Mouse (Mus musculus): ENCODE measurements around the gene Cpm. TPM values are rescaled to one million over a fixed set of nuclear protein-coding genes. Genes with fewer than 3 reads are reported as not detected.
A peak's percentile ranks its signal among the peaks of the same experiment; 100 is the strongest.
"Not testable (repeated sequence)": the region's sequence is repeated elsewhere in the genome, so short reads cannot be mapped to it uniquely, and the experiment has no call there.

Cpm gene
- polyA plus RNA-seq, 1 experiment = 3.9 TPM

GRCm38 (mm10) chr10:117593041-117593570 is 36.2 kb upstream of the Cpm start:
- DNase-seq (ENCODE audit: extremely low spot score in 1 of 2, low spot score in 1 of 2) = no peak

DNA sequence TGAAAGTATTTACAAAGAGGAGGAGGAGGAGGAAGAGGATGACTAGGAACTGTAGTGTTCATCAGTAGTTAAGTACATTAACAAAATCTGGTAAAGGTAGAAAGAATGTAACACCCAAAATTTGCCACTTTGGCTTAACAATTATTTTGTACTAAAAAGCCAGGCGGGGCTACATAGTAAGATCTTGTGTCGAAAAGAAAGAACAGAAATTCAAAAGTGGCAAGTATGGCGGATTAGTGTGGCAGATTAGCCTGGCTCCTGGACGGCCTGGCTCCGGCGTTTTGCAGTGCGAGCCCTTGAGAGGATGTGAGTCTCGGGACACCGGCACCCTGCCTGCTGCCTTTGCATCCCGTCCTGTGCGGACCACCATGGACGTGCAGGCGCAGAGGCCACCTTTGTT is 35.4 kb upstream of the Cpm start:
- DNase-seq (ENCODE audit: extremely low spot score in 1 of 2, low spot score in 1 of 2) = no peak

DNA sequence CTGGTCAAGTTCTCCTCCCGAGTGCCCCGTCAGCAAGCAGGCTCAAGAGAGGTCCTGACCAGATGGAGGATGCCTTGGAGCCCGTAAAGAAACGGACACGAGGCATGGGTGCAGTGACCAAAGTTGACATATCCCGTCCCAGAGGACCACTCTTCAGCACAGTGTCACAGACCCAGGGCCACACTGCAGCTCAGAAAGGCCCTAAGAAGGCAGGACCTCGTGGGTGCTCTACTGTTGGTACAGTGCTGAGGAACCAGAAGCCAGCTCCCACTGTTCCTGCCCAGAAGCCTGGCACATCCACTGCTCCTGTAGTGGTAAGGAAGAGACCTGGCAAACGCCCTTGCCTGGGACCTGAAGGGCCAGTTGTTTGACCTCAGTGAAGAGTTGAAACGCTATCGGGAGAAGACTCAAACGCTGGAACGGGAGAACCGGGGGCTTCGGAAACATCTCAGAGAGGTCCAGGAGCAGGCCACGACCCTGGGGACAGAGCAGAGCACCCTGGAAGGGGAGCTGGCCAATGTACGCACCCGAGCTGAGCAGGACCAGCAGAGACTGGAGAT is 34.9 kb upstream of the Cpm start:
- DNase-seq (ENCODE audit: extremely low spot score in 1 of 2, low spot score in 1 of 2) = no peak

- DNase-seq (ENCODE audit: extremely low spot score in 1 of 2, low spot score in 1 of 2) = no peak
Measured at GRCm38 (mm10) chr10:117594913-117595312, 34.4 kb upstream of the Cpm start.

DNA sequence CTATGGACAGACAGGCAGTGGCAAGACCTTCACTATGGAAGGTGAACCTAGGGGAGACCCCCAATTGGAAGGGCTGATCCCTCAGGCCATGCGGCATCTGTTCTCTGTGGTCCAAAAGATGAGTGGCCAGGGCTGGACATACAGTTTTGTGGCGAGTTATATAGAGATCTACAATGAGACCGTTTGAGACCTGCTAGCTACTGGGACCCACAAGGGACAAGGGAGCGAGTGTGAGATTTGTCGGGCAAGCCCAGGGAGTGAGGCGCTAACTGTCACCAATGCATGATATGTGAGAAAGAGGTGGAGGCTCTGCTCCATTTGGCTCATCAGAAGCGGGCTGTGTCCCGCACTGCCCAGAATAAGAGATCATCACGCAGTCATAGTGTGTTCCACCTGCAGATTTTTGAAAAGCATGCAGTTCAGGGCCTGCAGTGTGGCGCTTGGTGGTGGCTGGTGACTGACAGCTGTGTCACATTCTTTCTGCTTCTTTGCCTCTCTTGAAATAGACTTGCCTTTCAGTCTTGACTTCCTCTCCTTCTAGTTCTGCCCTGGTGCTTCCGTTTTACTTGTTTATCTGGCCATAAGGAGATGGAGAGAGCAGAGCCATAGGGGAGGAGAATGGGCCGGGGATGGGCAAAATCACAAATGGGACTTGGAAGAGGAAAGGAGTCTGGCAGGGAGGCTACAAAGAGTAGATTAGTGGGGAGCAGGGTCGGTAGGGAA is 33.7 kb upstream of the Cpm start:
- no peak for DNase-seq (ENCODE audit: extremely low spot score in 1 of 2, low spot score in 1 of 2)

DNA sequence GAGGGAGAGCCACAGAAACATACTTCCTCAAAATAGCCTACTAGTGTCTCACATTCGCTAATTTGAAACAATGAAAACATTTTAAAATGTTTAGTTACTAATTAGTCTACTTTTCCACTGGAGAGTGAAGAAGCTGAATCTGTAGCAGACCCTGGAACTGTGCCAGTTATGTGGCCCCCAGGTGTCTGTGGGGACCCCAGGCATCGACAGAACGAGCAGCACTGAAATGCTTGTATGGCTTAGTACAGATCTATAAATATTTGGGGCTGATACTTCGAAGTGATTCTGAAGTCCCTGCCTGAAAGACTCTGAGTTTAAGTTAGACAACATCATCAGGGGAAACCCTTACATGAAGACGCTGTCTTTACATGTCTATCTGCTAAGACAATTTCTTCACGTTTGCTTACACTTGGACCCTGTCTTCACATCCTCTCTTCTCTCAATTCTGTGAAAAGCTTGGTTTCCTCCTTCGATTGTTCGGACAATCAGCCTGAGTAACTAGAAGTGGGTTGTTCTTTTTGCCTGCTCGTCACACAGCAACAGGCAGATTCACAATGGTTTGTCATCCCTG is 33.0 kb upstream of the Cpm start:
- DNase-seq (ENCODE audit: extremely low spot score in 1 of 2, low spot score in 1 of 2) = no peak

DNA sequence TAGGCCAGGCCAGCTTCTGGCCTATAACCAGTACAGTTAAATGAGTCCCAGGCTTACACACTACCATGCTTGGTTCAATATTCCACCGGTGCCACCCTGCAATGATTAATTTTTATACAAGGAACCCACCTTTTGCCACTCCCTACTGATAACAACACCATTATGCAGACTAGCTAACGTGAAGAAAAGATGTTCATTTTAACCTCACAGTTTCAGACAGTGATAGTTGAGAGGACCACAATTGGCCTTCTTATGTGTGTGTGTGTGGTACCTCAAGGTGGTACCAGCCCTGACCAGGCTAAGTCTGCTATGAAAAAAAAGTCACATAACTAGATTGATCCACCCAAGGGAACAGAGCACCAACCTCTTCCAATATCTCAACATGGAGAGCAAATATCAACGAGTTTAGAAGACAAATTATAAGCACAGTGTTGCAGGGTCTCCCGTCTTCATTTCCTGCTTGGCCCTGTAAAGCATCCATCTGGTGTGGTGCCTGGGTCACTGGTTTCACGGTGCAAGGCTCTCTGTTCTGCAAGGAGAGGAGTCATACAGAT is 32.5 kb upstream of the Cpm start:
- DNase-seq (ENCODE audit: extremely low spot score in 1 of 2, low spot score in 1 of 2) = no peak

DNA sequence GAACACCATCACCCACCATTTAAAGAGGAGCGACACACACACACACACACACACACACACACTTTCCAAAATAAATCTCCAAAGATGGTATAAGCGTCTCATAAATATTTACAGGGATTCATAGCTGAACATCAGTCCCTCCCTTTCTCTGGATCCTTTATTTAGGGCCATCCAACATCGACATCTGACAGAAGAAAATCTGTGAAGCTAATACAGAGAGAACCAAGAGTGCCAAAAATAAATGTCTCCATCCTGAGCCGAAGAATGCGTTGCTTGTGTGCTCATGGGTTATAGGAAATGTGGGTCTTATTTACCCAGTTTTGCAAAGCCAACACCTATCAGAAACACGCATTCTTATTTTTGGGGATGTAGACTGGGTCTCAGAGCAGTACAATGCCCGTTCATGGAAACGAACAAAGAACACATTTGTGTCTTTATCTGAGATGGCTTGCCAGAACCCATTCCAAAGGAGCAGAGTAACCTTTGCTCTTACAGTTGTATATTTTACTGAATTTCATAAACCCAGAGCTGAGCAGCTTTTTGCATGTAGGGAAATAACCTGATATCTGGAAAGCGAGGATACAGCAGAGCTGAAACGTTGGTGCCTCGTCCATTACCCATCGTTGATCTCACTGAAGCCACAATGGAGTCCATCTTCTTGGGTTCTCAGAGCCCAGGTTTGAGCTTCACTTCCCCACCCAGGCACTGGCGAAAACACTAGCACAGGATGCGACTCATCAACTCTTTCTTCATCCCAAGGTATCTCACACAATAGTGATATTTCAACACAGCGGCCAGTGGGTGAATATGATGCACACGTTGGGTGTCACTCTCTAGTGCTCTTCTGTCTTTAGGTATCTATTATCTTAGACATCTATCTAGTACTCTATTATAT is 31.7 kb upstream of the Cpm start:
- DNase-seq (ENCODE audit: extremely low spot score in 1 of 2, low spot score in 1 of 2) = not testable (repeated sequence)

- DNase-seq (ENCODE audit: extremely low spot score in 1 of 2, low spot score in 1 of 2) = no peak
Measured at GRCm38 (mm10) chr10:117598266-117598950, 30.9 kb upstream of the Cpm start.

- not testable (repeated sequence) for DNase-seq (ENCODE audit: extremely low spot score in 1 of 2, low spot score in 1 of 2)
Measured at GRCm38 (mm10) chr10:117598951-117599572, 30.2 kb upstream of the Cpm start.

DNA sequence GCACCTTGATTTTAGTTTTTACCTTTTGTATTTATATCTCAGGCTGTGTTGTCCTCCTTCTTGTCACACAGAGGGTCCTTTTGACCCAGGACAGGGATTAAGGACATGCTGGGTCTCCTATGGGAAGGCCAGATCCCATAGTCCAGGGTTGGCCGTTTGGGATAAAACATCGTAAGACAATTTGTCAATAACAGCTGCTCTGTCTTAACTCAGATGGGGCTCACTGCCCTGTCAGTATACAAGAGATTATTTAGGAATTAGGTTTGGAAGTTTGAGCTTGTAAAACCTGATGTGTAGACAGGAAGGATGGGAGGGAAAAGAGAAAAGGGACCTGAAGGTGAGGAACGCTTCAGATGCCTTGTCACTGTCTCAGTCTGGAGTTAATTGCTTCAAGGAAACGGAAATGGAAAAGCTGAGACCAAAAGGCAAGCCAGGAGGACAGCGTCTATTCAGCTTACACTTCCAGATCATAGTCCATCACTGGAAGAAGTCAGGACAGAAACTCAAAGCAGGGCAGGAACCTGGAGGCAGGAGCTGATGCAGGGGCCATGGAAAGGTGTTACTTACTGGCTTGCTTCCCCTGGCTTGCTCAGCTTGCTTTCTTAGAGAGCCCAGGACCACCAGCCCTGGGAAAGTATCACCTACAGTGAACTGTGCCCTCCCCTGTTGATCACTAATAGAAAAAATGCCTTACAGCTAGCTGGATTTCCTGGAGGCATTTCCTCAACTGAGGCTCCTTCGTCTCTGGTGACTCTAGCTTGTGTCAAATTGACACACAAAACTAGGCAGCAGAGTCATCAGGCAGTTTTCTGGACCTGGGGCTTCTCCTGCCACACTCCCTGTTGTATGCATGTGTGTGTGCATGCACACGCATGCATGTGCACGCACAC is 27.9 kb upstream of the Cpm start:
- DNase-seq (ENCODE audit: extremely low spot score in 1 of 2, low spot score in 1 of 2) = no peak

DNA sequence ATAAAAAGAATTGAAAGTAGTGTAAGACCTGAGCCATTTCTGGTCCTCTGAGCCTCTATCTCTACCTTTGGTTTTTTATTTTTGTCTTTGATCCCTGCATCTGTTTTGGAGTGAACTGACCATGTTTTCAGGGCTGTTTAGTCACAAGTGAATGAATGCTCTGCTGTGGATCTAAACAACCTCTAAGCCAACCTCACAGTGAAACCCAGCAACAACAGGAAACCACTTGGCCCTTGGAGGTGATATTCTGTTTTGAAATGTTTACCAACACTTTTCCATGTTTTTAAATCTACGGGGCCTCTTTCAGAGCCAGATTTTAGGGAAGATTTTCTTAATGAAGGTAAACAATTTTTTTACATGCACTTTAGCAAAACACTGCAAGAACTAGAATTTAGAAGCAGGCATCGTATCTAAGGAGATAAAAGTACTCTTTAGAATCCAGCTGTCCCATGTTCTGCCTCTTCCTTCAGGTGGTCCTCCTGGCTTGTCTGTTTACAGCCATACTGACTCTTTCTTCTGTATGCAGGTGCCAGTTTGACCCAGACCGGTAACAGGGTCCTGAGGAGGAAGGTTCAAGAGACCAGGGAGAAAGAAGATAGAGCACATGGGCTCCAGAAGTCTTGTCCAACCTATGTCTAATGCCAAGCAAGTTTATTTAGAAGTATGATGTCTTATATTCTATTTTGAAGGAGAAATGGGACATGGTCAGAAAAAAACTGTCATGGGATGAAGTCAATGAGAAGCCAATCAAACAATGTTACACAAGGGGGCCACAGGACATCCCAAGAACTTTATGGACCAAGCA is 26.8 kb upstream of the Cpm start:
- DNase-seq (ENCODE audit: extremely low spot score in 1 of 2, low spot score in 1 of 2) = no peak

DNA sequence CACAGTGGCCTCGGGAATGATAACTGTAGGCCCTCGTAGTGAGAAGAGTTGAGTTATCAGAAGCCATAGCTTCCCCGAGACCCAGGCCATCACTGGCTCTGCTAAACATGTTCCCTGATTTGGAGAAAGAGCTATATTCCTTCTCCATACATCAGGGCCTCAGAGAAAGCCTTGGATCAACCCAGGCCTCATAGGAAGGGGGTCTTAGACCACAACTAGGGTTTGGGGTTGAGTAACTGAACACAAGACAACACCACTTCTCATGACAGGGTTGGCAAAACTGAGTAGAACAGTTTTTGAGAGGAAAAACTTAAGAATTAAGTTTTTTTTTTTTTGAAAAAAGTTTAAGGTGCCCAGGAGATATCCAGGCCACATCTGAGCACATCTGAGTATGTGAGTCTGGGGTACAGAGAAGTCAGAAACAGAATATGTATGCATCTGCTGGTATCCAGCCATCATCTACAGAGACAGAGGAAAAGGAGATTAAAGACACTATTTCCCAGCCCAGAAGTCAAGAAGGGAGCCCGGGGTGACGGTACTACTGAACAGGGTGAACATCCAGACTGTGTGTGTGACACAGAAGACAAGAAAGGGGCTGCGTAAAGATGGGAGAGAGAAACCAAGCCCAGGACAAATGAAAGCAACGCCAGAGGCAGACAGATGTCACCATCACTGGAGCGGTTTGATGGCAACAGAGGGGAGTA is 26.0 kb upstream of the Cpm start:
- DNase-seq (ENCODE audit: extremely low spot score in 1 of 2, low spot score in 1 of 2) = no peak

DNA sequence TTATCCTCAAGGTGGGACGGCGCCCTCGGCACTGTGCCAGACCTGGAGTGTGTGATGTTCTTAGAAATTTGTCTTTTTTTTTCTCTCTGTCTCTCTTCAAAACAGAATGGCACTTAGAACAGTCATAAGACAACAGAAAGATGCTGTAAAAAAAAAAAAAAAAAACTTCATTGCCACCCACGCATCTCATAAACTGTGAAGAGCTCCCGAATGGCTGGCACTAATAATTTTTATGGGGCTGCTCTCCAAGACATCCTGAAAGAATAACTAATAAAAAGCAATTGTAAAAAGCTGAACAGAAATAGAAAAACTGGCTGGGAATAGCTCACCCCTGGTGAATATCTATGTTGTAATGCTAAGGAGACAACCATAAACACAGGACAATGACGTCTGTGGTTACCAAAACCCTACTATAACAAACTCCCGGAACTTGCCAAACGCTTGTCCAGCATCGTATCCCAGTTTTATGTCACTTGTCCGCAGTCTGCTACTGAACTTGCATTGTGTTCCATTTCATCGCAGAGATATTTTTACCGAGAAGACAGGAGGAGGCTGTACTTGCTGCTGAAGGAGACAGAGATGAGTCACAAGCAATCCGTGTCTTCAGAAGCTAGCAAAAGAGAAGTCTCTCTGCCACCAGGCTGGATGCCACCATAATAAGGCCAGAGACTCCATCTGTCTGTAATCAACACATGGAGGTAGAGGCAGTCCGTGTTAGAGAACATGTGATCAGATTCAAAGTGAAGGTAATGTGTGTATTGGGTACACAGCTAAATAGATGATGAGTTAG is 25.3 kb upstream of the Cpm start:
- DNase-seq (ENCODE audit: extremely low spot score in 1 of 2, low spot score in 1 of 2) = peak; percentile 66 to 75

DNA sequence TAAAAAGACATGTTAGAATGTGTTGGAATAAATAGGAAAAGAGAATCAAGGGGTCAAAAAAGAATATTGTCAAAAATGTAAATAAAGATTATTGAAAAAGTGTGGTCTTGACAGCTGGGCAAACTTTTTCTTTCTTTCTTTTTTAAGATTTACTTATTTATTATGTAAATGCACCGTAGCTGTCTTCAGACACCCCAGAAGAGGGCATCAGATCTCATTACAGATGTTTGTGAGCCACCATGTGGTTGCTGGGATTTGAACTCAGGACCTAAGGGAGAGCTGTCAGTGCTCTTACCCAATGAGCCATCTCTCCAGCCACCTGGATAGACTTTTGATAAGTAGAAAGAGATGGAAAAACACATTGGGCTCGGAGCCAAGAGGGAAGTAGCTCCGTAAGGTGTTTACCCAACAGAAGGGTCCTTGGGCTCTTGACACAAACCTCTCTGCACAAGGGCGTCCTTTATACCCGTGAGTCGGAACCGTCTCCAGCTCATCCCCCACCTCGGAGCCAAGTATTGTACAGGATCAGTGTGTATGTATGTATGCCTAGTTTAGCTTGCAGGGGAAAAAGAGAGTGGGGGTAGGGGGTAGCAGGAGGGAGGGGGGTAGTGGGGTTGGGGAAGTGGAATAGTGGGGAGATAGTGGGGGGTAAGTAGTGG is 24.5 kb upstream of the Cpm start:
- no peak for DNase-seq (ENCODE audit: extremely low spot score in 1 of 2, low spot score in 1 of 2)
